ENCODE assay signal across 15 mouse cellular contexts in the genomic region with DNA sequence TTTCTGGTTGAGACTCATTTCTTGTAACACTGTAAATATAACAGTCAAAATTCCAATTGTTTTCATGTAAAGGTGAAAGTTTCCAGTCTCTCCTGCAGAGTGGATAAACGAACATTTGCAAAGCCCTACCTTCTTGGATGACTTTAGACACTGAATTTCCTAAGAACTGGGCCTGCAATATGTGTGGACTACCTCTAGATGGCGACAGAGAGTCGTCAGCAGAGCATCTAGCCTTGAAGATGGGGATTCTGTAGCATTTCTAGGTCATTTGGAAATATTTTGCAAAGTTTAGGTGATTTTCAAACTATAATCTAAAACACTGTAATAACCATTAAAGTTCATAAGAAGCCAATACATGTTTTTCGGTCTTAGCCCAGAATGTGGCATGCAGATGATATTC. TPM values are rescaled to one million over a fixed set of nuclear protein-coding genes. Genes with fewer than 3 reads are reported as not detected.
DNase-seq lines count a peak whose midpoint lies in the region; ATAC-seq and TF ChIP-seq lines count a peak whose summit lies in the region.
"Had no signal": no experiment of that assay in that cellular context is flagged by ENCODE, and none has a peak within 500 bp of the region (broad histone marks: within the 10 kb centered on the region; RNA-seq: fewer than 3 reads in every experiment).

No protein-coding gene starts in this region.

- no peaks in the 10 kb centered on the region for H3K36me3 ChIP-seq in intestine, postnatal 0 days (ENCODE audit: control insufficient read depth, insufficient read depth)
- H3K36me3 ChIP-seq in intestine, embryonic 16.5 days (ENCODE audit: control insufficient read depth, insufficient read depth, low read length): no peaks in the 10 kb centered on the region

- H3K27me3 ChIP-seq in intestine, postnatal 0 days (replicated peaks; ENCODE audit: control insufficient read depth, insufficient read depth, low read length): peaks cover 22% of the 10 kb centered on the region
- H3K27me3 ChIP-seq in intestine, embryonic 16.5 days (replicated peaks; ENCODE audit: control insufficient read depth, insufficient read depth, low read length): peaks cover 21% of the 10 kb centered on the region

- TF ChIP-seq POLR2A in brain, embryonic 14.5 days (IDR thresholded peaks at IDR 0.05; ENCODE audit: borderline replicate concordance, extremely low read depth, insufficient read depth, insufficient read length, poor library complexity, severe bottlenecking): no peak

- no peak overlapping the region for H3K4me3 ChIP-seq in intestine, postnatal 0 days (ENCODE audit: low read depth, low read length)
- H3K4me3 ChIP-seq in intestine, embryonic 16.5 days (ENCODE audit: low read length): no peak overlapping the region

- no peak overlapping the region for H3K27ac ChIP-seq in intestine, postnatal 0 days (ENCODE audit: low read depth, low read length)
- no peak overlapping the region for H3K27ac ChIP-seq in intestine, embryonic 16.5 days (ENCODE audit: low read length)
- H3K27ac ChIP-seq: macrophage had no signal

- H3K4me1 ChIP-seq in intestine, postnatal 0 days (replicated peaks; ENCODE audit: control insufficient read depth, insufficient read depth, low read length): no peaks in the 10 kb centered on the region
- peaks cover 3% of the 10 kb centered on the region for H3K4me1 ChIP-seq in intestine, embryonic 16.5 days (ENCODE audit: control insufficient read depth, insufficient read depth, low read length)

- H3K4me2 ChIP-seq in intestine, postnatal 0 days (replicated peaks; ENCODE audit: low read depth): no peak overlapping the region
- H3K4me2 ChIP-seq in intestine, embryonic 16.5 days (ENCODE audit: low read depth, low read length): no peak overlapping the region

- no peak for ATAC-seq in intestine, postnatal 0 days
- no peak for ATAC-seq in intestine, embryonic 16.5 days
- ATAC-seq in erythroid progenitor cell, adult 5-6 weeks (replicated peaks; ENCODE audit: low FRiP score, poor library complexity, severe bottlenecking): no peak

- peak; percentile 73 for TF ChIP-seq CTCF in intestine, postnatal 0 days (IDR thresholded peaks at IDR 0.05; ENCODE audit: low read depth)
- TF ChIP-seq CTCF in brain, embryonic 14.5 days (IDR thresholded peaks at IDR 0.05; ENCODE audit: borderline replicate concordance, extremely low read depth, insufficient read depth, insufficient read length): peak; percentile 66; the same call in 1 of the 2 replicates

- H3K9ac ChIP-seq in intestine, postnatal 0 days (ENCODE audit: low read depth, low read length): no peak overlapping the region
- H3K9ac ChIP-seq in intestine, embryonic 16.5 days (ENCODE audit: low read depth, low read length): no peak overlapping the region

- WGBS in intestine, postnatal 0 days: 44% methylated on average over 4 of the region's 4 CpGs
- 47% methylated on average over 4 of the region's 4 CpGs for WGBS in intestine, embryonic 16.5 days

- DNase-seq in thymus, postnatal 0 days (ENCODE audit: low spot score): peak; percentile 14
- no peak for DNase-seq in thymus, postnatal 14 days
- DNase-seq in brain, embryonic 14.5 days (ENCODE audit: low read depth): peak; percentile 37
- no peak for DNase-seq in adrenal gland, postnatal 4 days (ENCODE audit: low spot score in 2 of 2)
- DNase-seq: cerebellum, adult 11 months; gastrocnemius, postnatal 10 days; kidney, postnatal 14 days; left cerebral cortex, postnatal 4 days; right cerebral cortex, postnatal 14 days; thymus, adult 2 months had no signal

- H3K9me3 ChIP-seq in intestine, postnatal 0 days (ENCODE audit: control insufficient read depth): no peaks in the 10 kb centered on the region
- no peaks in the 10 kb centered on the region for H3K9me3 ChIP-seq in intestine, embryonic 16.5 days (ENCODE audit: control insufficient read depth, low read length)

RNA-seq across cellular contexts. Expression of a gene that starts 3.1 kb away (rescaled TPM):
- 0.17 TPM in 2 replicates for polyA plus RNA-seq in intestine, postnatal 0 days (2015; fragmentation: Nextera tagmentation; extraction: Ambion mirVana)
- 0.15 and 0.54 TPM in 2 replicates for polyA plus RNA-seq in intestine, embryonic 16.5 days (2015; fragmentation: Nextera tagmentation; extraction: Ambion mirVana)
- 0.95 and 1.2 TPM in 2 replicates for polyA plus RNA-seq in thymus, postnatal 0 days (2015; fragmentation: Nextera tagmentation; extraction: Ambion mirVana)
- 5.5 and 11.0 TPM in 2 replicates for polyA plus RNA-seq in brain, embryonic 14.5 days (2012; rRNA removed)
- not detected in 2 replicates for total RNA-seq in erythroid progenitor cell, adult 5-6 weeks (2015; ENCODE audit: low replicate concordance)
- not detected in 2 replicates for total RNA-seq in erythroid progenitor cell, adult 5-6 weeks (2017; ENCODE audit: low replicate concordance)
- total RNA-seq in adrenal gland, postnatal 4 days (2021): 1 to 10 TPM; 1.5 to 1.7 TPM
- total RNA-seq: hematopoietic stem cell, adult 5-6 weeks had no signal
- polyA plus RNA-seq: macrophage had no signal

Comparison
In these comparisons a context has a peak if more than half of its experiments do, and no peak if none do; other contexts are left out.
1. DNase-seq: peak in thymus, postnatal 0 days (single experiment) and brain, embryonic 14.5 days (single experiment); none in thymus, postnatal 14 days (single experiment) and adrenal gland, postnatal 4 days (0 of 2).